Mouse (Mus musculus): ENCODE measurements around the gene Lca5l. TPM values are rescaled to one million over a fixed set of nuclear protein-coding genes. Genes with fewer than 3 reads are reported as not detected.

Gene Lca5l
- polyA plus RNA-seq, 1 experiment from 2014 or later = 1.7 TPM

GRCm38 (mm10) chr16:96159091-96159731 is 32.9 kb downstream of the Lca5l start:
- Histone ChIP-seq H3K27ac (replicated peaks; ENCODE audit: low read depth, low read length) (peak overlapping the region; percentile 83), H3K4me3 (replicated peaks; ENCODE audit: low read depth, low read length) (peak overlapping the region; percentile 46), H3K36me3 (ENCODE audit: control insufficient read depth, insufficient read depth, low read length) (peaks cover 20% of the 10 kb centered on the region), H3K9me3 (ENCODE audit: control insufficient read depth, low read length) (no peaks in the 10 kb centered on the region), H3K9ac (replicated peaks; ENCODE audit: low read length) (peak overlapping the region; percentile 89), H3K4me1 (ENCODE audit: control insufficient read depth, insufficient read depth, low read length) (peaks cover 8% of the 10 kb centered on the region; the same call in 1 of the 2 replicates), H3K4me2 (ENCODE audit: low read length) (peak overlapping the region; percentile 98), H3K27me3 (ENCODE audit: control insufficient read depth, insufficient read depth, low read length) (no peaks in the 10 kb centered on the region)
- under 1% methylated on average over 67 of the region's 67 CpGs for WGBS
- DNase-seq (peak; percentile 84), ATAC-seq (ENCODE audit: low FRiP score, low TSS enrichment) (peak; percentile 82)

GRCm38 (mm10) chr16:96158511-96159080 is 33.5 kb downstream of the Lca5l start:
- DNase-seq (peak; percentile 47), ATAC-seq (ENCODE audit: low FRiP score, low TSS enrichment) (no peak)
- no peaks in the 10 kb centered on the region for H3K9me3 ChIP-seq (ENCODE audit: control insufficient read depth, low read length)
- peak overlapping the region; percentile 83 for H3K27ac ChIP-seq (replicated peaks; ENCODE audit: low read depth, low read length)
- H3K4me2 ChIP-seq (ENCODE audit: low read length) = peak overlapping the region; percentile 98
- H3K36me3 ChIP-seq (ENCODE audit: control insufficient read depth, insufficient read depth, low read length) = peaks cover 26% of the 10 kb centered on the region
- H3K4me1 ChIP-seq (ENCODE audit: control insufficient read depth, insufficient read depth, low read length) = peaks cover 8% of the 10 kb centered on the region; the same call in 1 of the 2 replicates
- no peaks in the 10 kb centered on the region for H3K27me3 ChIP-seq (ENCODE audit: control insufficient read depth, insufficient read depth, low read length)
- peak overlapping the region; percentile 89 for H3K9ac ChIP-seq (replicated peaks; ENCODE audit: low read length)
- 55% methylated on average over 12 of the region's 12 CpGs for WGBS
- H3K4me3 ChIP-seq (replicated peaks; ENCODE audit: low read depth, low read length) = peak overlapping the region; percentile 46

- Histone ChIP-seq H3K36me3 (ENCODE audit: control insufficient read depth, insufficient read depth, low read length) (peaks cover 38% of the 10 kb centered on the region), H3K4me1 (ENCODE audit: control insufficient read depth, insufficient read depth, low read length) (peaks cover 8% of the 10 kb centered on the region; the same call in 1 of the 2 replicates), H3K4me2 (ENCODE audit: low read length) (no peak overlapping the region), H3K9ac (replicated peaks; ENCODE audit: low read length) (no peak overlapping the region), H3K27me3 (ENCODE audit: control insufficient read depth, insufficient read depth, low read length) (no peaks in the 10 kb centered on the region), H3K27ac (replicated peaks; ENCODE audit: low read depth, low read length) (no peak overlapping the region), H3K9me3 (ENCODE audit: control insufficient read depth, low read length) (no peaks in the 10 kb centered on the region), H3K4me3 (replicated peaks; ENCODE audit: low read depth, low read length) (no peak overlapping the region)
- DNase-seq (no peak), ATAC-seq (ENCODE audit: low FRiP score, low TSS enrichment) (no peak)
- 92% methylated on average over 11 of the region's 11 CpGs for WGBS
Observed at GRCm38 (mm10) chr16:96157171-96157570, 34.9 kb downstream of the Lca5l start.

- Histone ChIP-seq H3K4me2 (ENCODE audit: low read length) (no peak overlapping the region), H3K27me3 (ENCODE audit: control insufficient read depth, insufficient read depth, low read length) (no peaks in the 10 kb centered on the region), H3K27ac (replicated peaks; ENCODE audit: low read depth, low read length) (no peak overlapping the region), H3K4me1 (ENCODE audit: control insufficient read depth, insufficient read depth, low read length) (peaks cover 8% of the 10 kb centered on the region; the same call in 1 of the 2 replicates), H3K9ac (replicated peaks; ENCODE audit: low read length) (no peak overlapping the region), H3K9me3 (ENCODE audit: control insufficient read depth, low read length) (no peaks in the 10 kb centered on the region), H3K36me3 (ENCODE audit: control insufficient read depth, insufficient read depth, low read length) (peaks cover 38% of the 10 kb centered on the region), H3K4me3 (replicated peaks; ENCODE audit: low read depth, low read length) (no peak overlapping the region)
- whole genome bisulfite sequencing = 93% methylated on average over 8 of the region's 8 CpGs
- ATAC-seq (ENCODE audit: low FRiP score, low TSS enrichment) (no peak), DNase-seq (no peak)
Observed at GRCm38 (mm10) chr16:96156019-96156418, 36.1 kb downstream of the Lca5l start.

GRCm38 (mm10) chr16:96154476-96154875 is 37.6 kb downstream of the Lca5l start:
- no peak overlapping the region for H3K4me2 ChIP-seq (ENCODE audit: low read length)
- 99% methylated on average over 2 of the region's 2 CpGs for WGBS
- H3K4me1 ChIP-seq (ENCODE audit: control insufficient read depth, insufficient read depth, low read length) = peaks cover 8% of the 10 kb centered on the region; the same call in 1 of the 2 replicates
- H3K9ac ChIP-seq (replicated peaks; ENCODE audit: low read length) = no peak overlapping the region
- no peak for ATAC-seq (ENCODE audit: low FRiP score, low TSS enrichment)
- H3K27me3 ChIP-seq (ENCODE audit: control insufficient read depth, insufficient read depth, low read length) = no peaks in the 10 kb centered on the region
- H3K36me3 ChIP-seq (ENCODE audit: control insufficient read depth, insufficient read depth, low read length) = peaks cover 38% of the 10 kb centered on the region
- no peak overlapping the region for H3K27ac ChIP-seq (replicated peaks; ENCODE audit: low read depth, low read length)
- no peak for DNase-seq
- no peaks in the 10 kb centered on the region for H3K9me3 ChIP-seq (ENCODE audit: control insufficient read depth, low read length)
- no peak overlapping the region for H3K4me3 ChIP-seq (replicated peaks; ENCODE audit: low read depth, low read length)

GRCm38 (mm10) chr16:96151551-96151950 is 40.5 kb downstream of the Lca5l start:
- H3K27ac ChIP-seq (replicated peaks; ENCODE audit: low read depth, low read length) = no peak overlapping the region
- DNase-seq (peak; percentile 85), ATAC-seq (ENCODE audit: low FRiP score, low TSS enrichment) (peak; percentile 31; the same call in 1 of the 2 replicates)
- no peak overlapping the region for H3K4me2 ChIP-seq (ENCODE audit: low read length)
- H3K27me3 ChIP-seq (ENCODE audit: control insufficient read depth, insufficient read depth, low read length) = no peaks in the 10 kb centered on the region
- H3K9me3 ChIP-seq (ENCODE audit: control insufficient read depth, low read length) = no peaks in the 10 kb centered on the region
- WGBS = 23% methylated on average over 9 of the region's 9 CpGs
- no peak overlapping the region for H3K4me3 ChIP-seq (replicated peaks; ENCODE audit: low read depth, low read length)
- no peak overlapping the region for H3K9ac ChIP-seq (replicated peaks; ENCODE audit: low read length)
- no peaks in the 10 kb centered on the region; the same call in 1 of the 2 replicates for H3K4me1 ChIP-seq (ENCODE audit: control insufficient read depth, insufficient read depth, low read length)
- H3K36me3 ChIP-seq (ENCODE audit: control insufficient read depth, insufficient read depth, low read length) = peaks cover 35% of the 10 kb centered on the region

- 80% methylated on average over 4 of the region's 4 CpGs for WGBS
- Histone ChIP-seq H3K9me3 (ENCODE audit: control insufficient read depth, low read length) (no peaks in the 10 kb centered on the region), H3K9ac (replicated peaks; ENCODE audit: low read length) (no peak overlapping the region), H3K27ac (replicated peaks; ENCODE audit: low read depth, low read length) (no peak overlapping the region), H3K36me3 (ENCODE audit: control insufficient read depth, insufficient read depth, low read length) (peaks cover 31% of the 10 kb centered on the region), H3K4me2 (ENCODE audit: low read length) (no peak overlapping the region), H3K4me1 (ENCODE audit: control insufficient read depth, insufficient read depth, low read length) (peaks cover 5% of the 10 kb centered on the region), H3K4me3 (replicated peaks; ENCODE audit: low read depth, low read length) (no peak overlapping the region), H3K27me3 (ENCODE audit: control insufficient read depth, insufficient read depth, low read length) (no peaks in the 10 kb centered on the region)
- no peak for DNase-seq
- ATAC-seq (ENCODE audit: low FRiP score, low TSS enrichment) = no peak
Observed at GRCm38 (mm10) chr16:96150995-96151394, 41.1 kb downstream of the Lca5l start.

GRCm38 (mm10) chr16:96149311-96149710 is 42.8 kb downstream of the Lca5l start:
- Histone ChIP-seq H3K36me3 (ENCODE audit: control insufficient read depth, insufficient read depth, low read length) (peaks cover 18% of the 10 kb centered on the region), H3K27me3 (ENCODE audit: control insufficient read depth, insufficient read depth, low read length) (no peaks in the 10 kb centered on the region), H3K4me3 (replicated peaks; ENCODE audit: low read depth, low read length) (no peak overlapping the region), H3K4me1 (ENCODE audit: control insufficient read depth, insufficient read depth, low read length) (peaks cover 8% of the 10 kb centered on the region), H3K9me3 (ENCODE audit: control insufficient read depth, low read length) (no peaks in the 10 kb centered on the region), H3K9ac (replicated peaks; ENCODE audit: low read length) (no peak overlapping the region; the same call in 1 of the 2 replicates), H3K27ac (replicated peaks; ENCODE audit: low read depth, low read length) (no peak overlapping the region), H3K4me2 (ENCODE audit: low read length) (no peak overlapping the region)
- WGBS = 81% methylated on average over 9 of the region's 9 CpGs
- no peak for DNase-seq
- ATAC-seq (ENCODE audit: low FRiP score, low TSS enrichment) = no peak

GRCm38 (mm10) chr16:96148834-96149233 is 43.2 kb downstream of the Lca5l start:
- no peak for DNase-seq
- Histone ChIP-seq H3K4me3 (replicated peaks; ENCODE audit: low read depth, low read length) (no peak overlapping the region), H3K9ac (replicated peaks; ENCODE audit: low read length) (no peak overlapping the region; the same call in 1 of the 2 replicates), H3K9me3 (ENCODE audit: control insufficient read depth, low read length) (no peaks in the 10 kb centered on the region), H3K36me3 (ENCODE audit: control insufficient read depth, insufficient read depth, low read length) (peaks cover 14% of the 10 kb centered on the region), H3K4me1 (ENCODE audit: control insufficient read depth, insufficient read depth, low read length) (peaks cover 8% of the 10 kb centered on the region), H3K27me3 (ENCODE audit: control insufficient read depth, insufficient read depth, low read length) (no peaks in the 10 kb centered on the region), H3K27ac (replicated peaks; ENCODE audit: low read depth, low read length) (no peak overlapping the region), H3K4me2 (ENCODE audit: low read length) (no peak overlapping the region)
- no peak for ATAC-seq (ENCODE audit: low FRiP score, low TSS enrichment)
- WGBS = 80% methylated on average over 6 of the region's 6 CpGs
